In the genomic region with DNA sequence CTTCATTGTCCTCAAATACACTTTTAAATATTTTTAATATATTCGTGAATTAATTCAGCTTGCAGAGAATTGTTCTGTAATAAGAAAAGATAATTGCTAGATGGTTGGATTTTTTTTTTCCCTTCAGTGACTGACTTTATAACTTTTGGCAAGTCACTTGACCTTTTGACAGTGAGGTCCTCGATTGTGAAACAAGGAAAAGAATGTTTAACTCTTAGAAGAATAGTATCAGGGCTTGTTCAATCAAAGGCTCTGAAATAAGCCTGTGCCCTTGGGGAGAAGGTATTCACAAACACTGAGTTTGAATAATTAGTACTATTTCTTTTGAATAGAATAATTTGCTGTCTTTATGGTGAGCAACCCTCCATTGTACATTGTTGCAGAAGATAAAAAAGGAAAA, we compare ENCODE assay signal across 14 mouse cellular contexts. TPM values are rescaled to one million over a fixed set of nuclear protein-coding genes. Genes with fewer than 3 reads are reported as not detected.
DNase-seq lines count a peak whose midpoint lies in the region; ATAC-seq and TF ChIP-seq lines count a peak whose summit lies in the region.
"Had no signal": no experiment of that assay in that cellular context is flagged by ENCODE, and none has a peak within 500 bp of the region (broad histone marks: within the 10 kb centered on the region; RNA-seq: fewer than 3 reads in every experiment).

No protein-coding gene starts in this region.

- no peak for TF ChIP-seq CTCF in C2C12 (IDR thresholded peaks at IDR 0.05; ENCODE audit: control insufficient read depth, insufficient read depth, insufficient read length)

- H3K36me3 ChIP-seq in embryonic facial prominence, embryonic 14.5 days (ENCODE audit: control insufficient read depth, insufficient read depth, low read length): no peaks in the 10 kb centered on the region
- no peaks in the 10 kb centered on the region for H3K36me3 ChIP-seq in embryonic facial prominence, embryonic 10.5 days (replicated peaks)
- H3K36me3 ChIP-seq in heart, embryonic 15.5 days: no peaks in the 10 kb centered on the region
- H3K36me3 ChIP-seq in C2C12 (ENCODE audit: control insufficient read depth, insufficient read depth): no peaks in the 10 kb centered on the region
- no peaks in the 10 kb centered on the region for H3K36me3 ChIP-seq in lung, embryonic 16.5 days (ENCODE audit: control insufficient read depth, insufficient read depth, low read length)
- H3K36me3 ChIP-seq: hindbrain, embryonic 13.5 days; liver, embryonic 12.5 days; neural tube, embryonic 15.5 days had no signal

- 34% methylated on average over 2 of the region's 2 CpGs for WGBS in embryonic facial prominence, embryonic 14.5 days
- 38% methylated on average over 2 of the region's 2 CpGs for WGBS in embryonic facial prominence, embryonic 10.5 days
- WGBS in heart, embryonic 15.5 days: 47% methylated on average over 2 of the region's 2 CpGs
- 29% methylated on average over 2 of the region's 2 CpGs for WGBS in lung, embryonic 16.5 days

- 0 out of 2 replicates have a peak overlapping the region, but pooled peaks have one; percentile 39 for H3K27ac ChIP-seq in embryonic facial prominence, embryonic 14.5 days (replicated peaks; ENCODE audit: low read depth, low read length)
- H3K27ac ChIP-seq in embryonic facial prominence, embryonic 10.5 days (replicated peaks): no peak overlapping the region
- peak overlapping the region; percentile 54; the same call in 1 of the 2 replicates for H3K27ac ChIP-seq in heart, embryonic 15.5 days
- H3K27ac ChIP-seq in lung, embryonic 16.5 days (ENCODE audit: low read length): peak overlapping the region; percentile 69; the same call in 1 of the 2 replicates
- H3K27ac ChIP-seq: hindbrain, embryonic 13.5 days; liver, embryonic 12.5 days; neural tube, embryonic 15.5 days had no signal

- no peak overlapping the region for H3ac ChIP-seq in C2C12 (ENCODE audit: control insufficient read depth, insufficient read length, low read depth)

- no peaks in the 10 kb centered on the region for H3K9me3 ChIP-seq in embryonic facial prominence, embryonic 14.5 days (ENCODE audit: control insufficient read depth, low read length)
- H3K9me3 ChIP-seq in embryonic facial prominence, embryonic 10.5 days: no peaks in the 10 kb centered on the region
- no peaks in the 10 kb centered on the region for H3K9me3 ChIP-seq in heart, embryonic 15.5 days (replicated peaks)
- no peaks in the 10 kb centered on the region; the same call in 1 of the 2 replicates for H3K9me3 ChIP-seq in lung, embryonic 16.5 days (ENCODE audit: control insufficient read depth, low read length)
- H3K9me3 ChIP-seq: hindbrain, embryonic 13.5 days; liver, embryonic 12.5 days; megakaryocyte, embryonic 14.5 days; neural tube, embryonic 15.5 days had no signal

- DNase-seq in embryonic facial prominence, embryonic 14.5 days (ENCODE audit: low spot score): no peak
- no peak for DNase-seq in embryonic facial prominence, embryonic 10.5 days (ENCODE audit: low spot score)
- DNase-seq in heart, postnatal 4 days: no peak
- no peak for DNase-seq in spleen, adult 18-20 months
- no peak for DNase-seq in layer of hippocampus, adult 11-12 months (ENCODE audit: low spot score)
- DNase-seq: B cell, adult 2 months; cerebellum, postnatal 36 days had no signal

- H3K9ac ChIP-seq in embryonic facial prominence, embryonic 14.5 days (ENCODE audit: low read depth, low read length): no peak overlapping the region
- H3K9ac ChIP-seq in heart, embryonic 15.5 days: no peak overlapping the region
- no peak overlapping the region for H3K9ac ChIP-seq in lung, embryonic 16.5 days (ENCODE audit: low read length)
- H3K9ac ChIP-seq: hindbrain, embryonic 13.5 days; liver, embryonic 12.5 days; neural tube, embryonic 15.5 days had no signal

- H3K79me2 ChIP-seq in C2C12 (ENCODE audit: control insufficient read depth, insufficient read depth): no peaks in the 10 kb centered on the region

- no peaks in the 10 kb centered on the region for H3K4me1 ChIP-seq in embryonic facial prominence, embryonic 14.5 days (ENCODE audit: control insufficient read depth, insufficient read depth, low read length)
- peaks cover 26% of the 10 kb centered on the region for H3K4me1 ChIP-seq in embryonic facial prominence, embryonic 10.5 days
- peaks cover 18% of the 10 kb centered on the region; the same call in 1 of the 2 replicates for H3K4me1 ChIP-seq in heart, embryonic 15.5 days (replicated peaks)
- H3K4me1 ChIP-seq in lung, embryonic 16.5 days (replicated peaks; ENCODE audit: control insufficient read depth, insufficient read depth, low read length): peaks cover 13% of the 10 kb centered on the region
- H3K4me1 ChIP-seq: liver, embryonic 12.5 days; neural tube, embryonic 15.5 days had no signal

- no peak overlapping the region for H3K4me3 ChIP-seq in embryonic facial prominence, embryonic 14.5 days (ENCODE audit: low read depth, low read length)
- H3K4me3 ChIP-seq in embryonic facial prominence, embryonic 10.5 days: no peak overlapping the region
- H3K4me3 ChIP-seq in heart, embryonic 15.5 days: no peak overlapping the region
- H3K4me3 ChIP-seq in C2C12 (ENCODE audit: insufficient read depth, poor library complexity, severe bottlenecking): no peak overlapping the region
- H3K4me3 ChIP-seq in lung, embryonic 16.5 days (ENCODE audit: low read length): no peak overlapping the region
- H3K4me3 ChIP-seq: hindbrain, embryonic 13.5 days; liver, embryonic 12.5 days; megakaryocyte, embryonic 14.5 days; neural tube, embryonic 15.5 days had no signal

- ATAC-seq in embryonic facial prominence, embryonic 14.5 days (ENCODE audit: low read depth): no peak
- ATAC-seq in heart, embryonic 15.5 days (replicated peaks; ENCODE audit: insufficient number of reproducible peaks, insufficient read depth, low FRiP score, low read depth): no peak
- ATAC-seq in lung, embryonic 16.5 days (ENCODE audit: low read depth): no peak
- ATAC-seq: liver, embryonic 12.5 days had no signal

- no peaks in the 10 kb centered on the region for H3K79me3 ChIP-seq in C2C12 (ENCODE audit: low read depth)

- no peak overlapping the region for H3K4me2 ChIP-seq in embryonic facial prominence, embryonic 14.5 days (ENCODE audit: low read depth, low read length)
- H3K4me2 ChIP-seq in heart, embryonic 15.5 days: no peak overlapping the region
- no peak overlapping the region for H3K4me2 ChIP-seq in lung, embryonic 16.5 days (ENCODE audit: low read depth, low read length)
- H3K4me2 ChIP-seq: hindbrain, embryonic 13.5 days; liver, embryonic 12.5 days; neural tube, embryonic 15.5 days had no signal

- H3K27me3 ChIP-seq in embryonic facial prominence, embryonic 14.5 days (replicated peaks; ENCODE audit: control insufficient read depth, insufficient read depth, low read length): no peaks in the 10 kb centered on the region
- no peaks in the 10 kb centered on the region for H3K27me3 ChIP-seq in embryonic facial prominence, embryonic 10.5 days (replicated peaks; ENCODE audit: low read depth, poor library complexity, severe bottlenecking)
- no peaks in the 10 kb centered on the region for H3K27me3 ChIP-seq in heart, embryonic 15.5 days
- H3K27me3 ChIP-seq in C2C12 (ENCODE audit: control insufficient read depth, insufficient read depth, insufficient read length): no peaks in the 10 kb centered on the region
- H3K27me3 ChIP-seq in lung, embryonic 16.5 days (ENCODE audit: control insufficient read depth, insufficient read depth, low read depth, low read length): no peaks in the 10 kb centered on the region
- H3K27me3 ChIP-seq: hindbrain, embryonic 13.5 days; liver, embryonic 12.5 days; neural tube, embryonic 15.5 days had no signal

TF ChIP-seq in C2C12, 6 proteins besides CTCF, POLR2A, EP300 and RAD21:
- no peak for TF ChIP-seq MYOG (IDR thresholded peaks at IDR 0.05; ENCODE audit: control insufficient read depth, extremely low read depth, insufficient read length)
- TF ChIP-seq CEBPB (IDR thresholded peaks at IDR 0.05; ENCODE audit: low read depth): peak; percentile 33

RNA-seq across cellular contexts. Expression of a gene that starts 21.9 kb away (rescaled TPM):
- 87.8 and 98.5 TPM in 2 replicates for polyA plus RNA-seq in embryonic facial prominence, embryonic 14.5 days (2014; fragmentation: Nextera tagmentation; extraction: Ambion mirVana)
- polyA plus RNA-seq in embryonic facial prominence, embryonic 10.5 days (2016; fragmentation: Nextera tagmentation; extraction: Ambion mirVana): 26.5 and 28.4 TPM in 2 replicates
- 74.3 and 85.4 TPM in 2 replicates for polyA plus RNA-seq in heart, embryonic 15.5 days (2015; fragmentation: Nextera tagmentation; extraction: Ambion mirVana)
- 100 to 1,000 TPM; 351 to 364 TPM for total RNA-seq in heart, postnatal 4 days (2021)
- 35.5 TPM for polyA plus RNA-seq in C2C12 (2012; fragmentation: generic; extraction: Trizol)
- polyA plus RNA-seq in lung, embryonic 16.5 days (2015; fragmentation: Nextera tagmentation; extraction: Ambion mirVana): 126 and 135 TPM in 2 replicates
